Mouse (Mus musculus): Measurements from ENCODE around the gene BC017158. TPM values are rescaled to one million over a fixed set of nuclear protein-coding genes. Genes with fewer than 3 reads are reported as not detected.

The BC017158 gene
- polyA plus RNA-seq, 1 experiment from 2014 or later = 32.1 TPM

- H3K4me3 ChIP-seq (ENCODE audit: low read length) = no peak overlapping the region
- no peak overlapping the region for H3K27ac ChIP-seq (ENCODE audit: low read depth, low read length)
- ATAC-seq (ENCODE audit: low FRiP score, low TSS enrichment) = no peak
- no peaks in the 10 kb centered on the region for H3K27me3 ChIP-seq (ENCODE audit: control insufficient read depth, insufficient read depth, low read length)
- no peaks in the 10 kb centered on the region for H3K9me3 ChIP-seq (ENCODE audit: control insufficient read depth, low read length)
- H3K4me1 ChIP-seq (ENCODE audit: control insufficient read depth, insufficient read depth, low read length) = peaks cover 20% of the 10 kb centered on the region
- no peaks in the 10 kb centered on the region for H3K36me3 ChIP-seq (ENCODE audit: control insufficient read depth, insufficient read depth, low read length)
- H3K9ac ChIP-seq (ENCODE audit: low read depth, low read length) = no peak overlapping the region
- 69% methylated on average over 13 of the region's 13 CpGs for WGBS
- H3K4me2 ChIP-seq (replicated peaks; ENCODE audit: low read depth, low read length) = no peak overlapping the region
Measured at GRCm38 (mm10) chr7:128312375-128313059, 14.5 kb upstream of the BC017158 start.

GRCm38 (mm10) chr7:128311811-128312210 lies 13.8 kb upstream of the BC017158 start:
- no peaks in the 10 kb centered on the region for H3K36me3 ChIP-seq (ENCODE audit: control insufficient read depth, insufficient read depth, low read length)
- H3K27me3 ChIP-seq (ENCODE audit: control insufficient read depth, insufficient read depth, low read length) = no peaks in the 10 kb centered on the region
- H3K9ac ChIP-seq (ENCODE audit: low read depth, low read length) = no peak overlapping the region
- WGBS = 25% methylated on average over 8 of the region's 8 CpGs
- H3K4me3 ChIP-seq (ENCODE audit: low read length) = no peak overlapping the region
- H3K9me3 ChIP-seq (ENCODE audit: control insufficient read depth, low read length) = no peaks in the 10 kb centered on the region
- peak overlapping the region; percentile 14; the same call in 1 of the 2 replicates for H3K27ac ChIP-seq (ENCODE audit: low read depth, low read length)
- H3K4me1 ChIP-seq (ENCODE audit: control insufficient read depth, insufficient read depth, low read length) = peaks cover 20% of the 10 kb centered on the region
- ATAC-seq (ENCODE audit: low FRiP score, low TSS enrichment) = peak; percentile 25; the same call in 1 of the 2 replicates
- H3K4me2 ChIP-seq (replicated peaks; ENCODE audit: low read depth, low read length) = no peak overlapping the region

- H3K4me1 ChIP-seq (ENCODE audit: control insufficient read depth, insufficient read depth, low read length) = peaks cover 20% of the 10 kb centered on the region
- ATAC-seq (ENCODE audit: low FRiP score, low TSS enrichment) = peak; percentile 67
- H3K36me3 ChIP-seq (ENCODE audit: control insufficient read depth, insufficient read depth, low read length) = no peaks in the 10 kb centered on the region
- H3K27me3 ChIP-seq (ENCODE audit: control insufficient read depth, insufficient read depth, low read length) = no peaks in the 10 kb centered on the region
- no peak overlapping the region for H3K4me2 ChIP-seq (replicated peaks; ENCODE audit: low read depth, low read length)
- H3K9me3 ChIP-seq (ENCODE audit: control insufficient read depth, low read length) = no peaks in the 10 kb centered on the region
- no peak overlapping the region for H3K9ac ChIP-seq (ENCODE audit: low read depth, low read length)
- peak overlapping the region; percentile 14; the same call in 1 of the 2 replicates for H3K27ac ChIP-seq (ENCODE audit: low read depth, low read length)
- 17% methylated on average over 3 of the region's 3 CpGs for WGBS
- H3K4me3 ChIP-seq (ENCODE audit: low read length) = no peak overlapping the region
Measured at GRCm38 (mm10) chr7:128311263-128311662, 13.3 kb upstream of the BC017158 start.

GRCm38 (mm10) chr7:128310229-128310688 lies 12.3 kb upstream of the BC017158 start:
- Histone ChIP-seq H3K9me3 (ENCODE audit: control insufficient read depth, low read length) (no peaks in the 10 kb centered on the region), H3K27me3 (ENCODE audit: control insufficient read depth, insufficient read depth, low read length) (no peaks in the 10 kb centered on the region), H3K4me3 (ENCODE audit: low read length) (no peak overlapping the region), H3K36me3 (ENCODE audit: control insufficient read depth, insufficient read depth, low read length) (no peaks in the 10 kb centered on the region), H3K4me1 (ENCODE audit: control insufficient read depth, insufficient read depth, low read length) (peaks cover 20% of the 10 kb centered on the region), H3K9ac (ENCODE audit: low read depth, low read length) (no peak overlapping the region), H3K27ac (ENCODE audit: low read depth, low read length) (no peak overlapping the region), H3K4me2 (replicated peaks; ENCODE audit: low read depth, low read length) (no peak overlapping the region)
- WGBS = 60% methylated on average over 8 of the region's 8 CpGs
- no peak for ATAC-seq (ENCODE audit: low FRiP score, low TSS enrichment)

GRCm38 (mm10) chr7:128309776-128310175 lies 11.8 kb upstream of the BC017158 start:
- H3K4me2 ChIP-seq (replicated peaks; ENCODE audit: low read depth, low read length) = no peak overlapping the region
- H3K9me3 ChIP-seq (ENCODE audit: control insufficient read depth, low read length) = no peaks in the 10 kb centered on the region
- no peak for ATAC-seq (ENCODE audit: low FRiP score, low TSS enrichment)
- H3K27ac ChIP-seq (ENCODE audit: low read depth, low read length) = no peak overlapping the region
- no peaks in the 10 kb centered on the region for H3K36me3 ChIP-seq (ENCODE audit: control insufficient read depth, insufficient read depth, low read length)
- no peak overlapping the region for H3K9ac ChIP-seq (ENCODE audit: low read depth, low read length)
- 39% methylated on average over 1 of the region's 1 CpGs for WGBS
- no peaks in the 10 kb centered on the region for H3K27me3 ChIP-seq (ENCODE audit: control insufficient read depth, insufficient read depth, low read length)
- H3K4me3 ChIP-seq (ENCODE audit: low read length) = no peak overlapping the region
- H3K4me1 ChIP-seq (ENCODE audit: control insufficient read depth, insufficient read depth, low read length) = peaks cover 20% of the 10 kb centered on the region

GRCm38 (mm10) chr7:128309216-128309615 lies 11.2 kb upstream of the BC017158 start:
- Histone ChIP-seq H3K27me3 (ENCODE audit: control insufficient read depth, insufficient read depth, low read length) (no peaks in the 10 kb centered on the region), H3K27ac (ENCODE audit: low read depth, low read length) (no peak overlapping the region), H3K4me1 (ENCODE audit: control insufficient read depth, insufficient read depth, low read length) (peaks cover 20% of the 10 kb centered on the region), H3K9ac (ENCODE audit: low read depth, low read length) (no peak overlapping the region), H3K9me3 (ENCODE audit: control insufficient read depth, low read length) (no peaks in the 10 kb centered on the region), H3K36me3 (ENCODE audit: control insufficient read depth, insufficient read depth, low read length) (no peaks in the 10 kb centered on the region), H3K4me3 (ENCODE audit: low read length) (no peak overlapping the region), H3K4me2 (replicated peaks; ENCODE audit: low read depth, low read length) (no peak overlapping the region)
- ATAC-seq (ENCODE audit: low FRiP score, low TSS enrichment) = no peak
- 34% methylated on average over 3 of the region's 3 CpGs for WGBS

- no peak overlapping the region for H3K4me3 ChIP-seq (ENCODE audit: low read length)
- no peaks in the 10 kb centered on the region for H3K27me3 ChIP-seq (ENCODE audit: control insufficient read depth, insufficient read depth, low read length)
- no peak overlapping the region for H3K27ac ChIP-seq (ENCODE audit: low read depth, low read length)
- H3K4me1 ChIP-seq (ENCODE audit: control insufficient read depth, insufficient read depth, low read length) = peaks cover 24% of the 10 kb centered on the region
- H3K9me3 ChIP-seq (ENCODE audit: control insufficient read depth, low read length) = no peaks in the 10 kb centered on the region
- H3K4me2 ChIP-seq (replicated peaks; ENCODE audit: low read depth, low read length) = no peak overlapping the region
- ATAC-seq (ENCODE audit: low FRiP score, low TSS enrichment) = no peak
- H3K9ac ChIP-seq (ENCODE audit: low read depth, low read length) = no peak overlapping the region
- no peaks in the 10 kb centered on the region for H3K36me3 ChIP-seq (ENCODE audit: control insufficient read depth, insufficient read depth, low read length)
Measured at GRCm38 (mm10) chr7:128307851-128308250, 9.9 kb upstream of the BC017158 start.

- Histone ChIP-seq H3K9ac (ENCODE audit: low read depth, low read length) (no peak overlapping the region), H3K9me3 (ENCODE audit: control insufficient read depth, low read length) (no peaks in the 10 kb centered on the region), H3K27ac (ENCODE audit: low read depth, low read length) (no peak overlapping the region), H3K36me3 (ENCODE audit: control insufficient read depth, insufficient read depth, low read length) (no peaks in the 10 kb centered on the region), H3K27me3 (ENCODE audit: control insufficient read depth, insufficient read depth, low read length) (no peaks in the 10 kb centered on the region), H3K4me3 (ENCODE audit: low read length) (no peak overlapping the region), H3K4me2 (replicated peaks; ENCODE audit: low read depth, low read length) (no peak overlapping the region), H3K4me1 (ENCODE audit: control insufficient read depth, insufficient read depth, low read length) (peaks cover 13% of the 10 kb centered on the region)
- 4% methylated on average over 5 of the region's 5 CpGs for WGBS
- ATAC-seq (ENCODE audit: low FRiP score, low TSS enrichment) = peak; percentile 75; the same call in 1 of the 2 replicates
Measured at GRCm38 (mm10) chr7:128304907-128305306, 6.9 kb upstream of the BC017158 start.

GRCm38 (mm10) chr7:128304198-128304597 lies 6.2 kb upstream of the BC017158 start:
- 47% methylated on average over 6 of the region's 6 CpGs for WGBS
- Histone ChIP-seq H3K4me3 (ENCODE audit: low read length) (no peak overlapping the region), H3K36me3 (ENCODE audit: control insufficient read depth, insufficient read depth, low read length) (no peaks in the 10 kb centered on the region), H3K4me1 (ENCODE audit: control insufficient read depth, insufficient read depth, low read length) (peaks cover 7% of the 10 kb centered on the region; the same call in 1 of the 2 replicates), H3K4me2 (replicated peaks; ENCODE audit: low read depth, low read length) (no peak overlapping the region), H3K9me3 (ENCODE audit: control insufficient read depth, low read length) (no peaks in the 10 kb centered on the region), H3K9ac (ENCODE audit: low read depth, low read length) (no peak overlapping the region; the same call in 1 of the 2 replicates), H3K27ac (ENCODE audit: low read depth, low read length) (no peak overlapping the region), H3K27me3 (ENCODE audit: control insufficient read depth, insufficient read depth, low read length) (no peaks in the 10 kb centered on the region)
- no peak for ATAC-seq (ENCODE audit: low FRiP score, low TSS enrichment)
